Mouse (Mus musculus): Measurements from ENCODE around the gene Sim2. TPM values are rescaled to one million over a fixed set of nuclear protein-coding genes. Genes with fewer than 3 reads are reported as not detected.

Sim2 gene
- polyA plus RNA-seq, 1 experiment from 2014 or later = 1.7 TPM

DNA sequence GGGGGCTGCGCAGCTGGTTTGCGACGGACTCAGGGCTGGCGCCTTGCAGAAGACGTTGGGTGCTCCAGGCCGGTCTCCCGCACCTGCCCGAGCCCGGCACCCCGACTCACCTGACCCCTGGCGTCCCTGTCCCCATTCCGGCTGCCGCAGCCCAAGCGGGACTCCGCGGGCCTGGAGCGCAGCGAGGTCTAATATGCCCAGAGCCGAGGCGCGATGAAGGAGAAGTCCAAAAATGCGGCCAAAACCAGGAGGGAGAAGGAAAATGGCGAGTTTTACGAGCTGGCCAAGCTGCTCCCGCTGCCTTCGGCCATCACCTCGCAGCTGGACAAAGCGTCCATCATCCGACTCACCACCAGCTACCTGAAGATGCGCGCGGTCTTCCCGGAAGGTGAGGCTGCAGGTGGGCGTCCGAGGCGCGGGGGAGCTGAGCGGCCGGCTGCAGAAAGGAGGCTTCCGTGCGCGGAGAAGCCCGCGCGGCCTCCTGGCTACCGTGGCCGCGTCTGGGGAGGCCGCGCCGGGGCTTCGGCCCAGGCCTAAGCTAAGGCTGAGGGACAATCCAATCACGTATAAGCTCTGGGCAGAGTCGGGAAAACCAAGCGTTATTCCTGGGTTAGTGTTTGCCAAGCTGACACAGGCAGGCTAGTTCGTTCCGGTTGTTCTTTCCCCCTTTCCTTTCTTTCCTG is 1.0 kb downstream of the Sim2 start:
- under 1% methylated on average over 57 of the region's 57 CpGs for WGBS
- peaks cover 96% of the 10 kb centered on the region for H3K27me3 ChIP-seq (ENCODE audit: insufficient read depth, low read length)
- no peak overlapping the region for H3K27ac ChIP-seq (ENCODE audit: low read length)
- ATAC-seq (ENCODE audit: low FRiP score, low TSS enrichment) = peak; percentile 24; the same call in 1 of the 2 replicates
- peaks cover 18% of the 10 kb centered on the region for H3K4me1 ChIP-seq (ENCODE audit: insufficient read depth, low read length)
- no peaks in the 10 kb centered on the region for H3K36me3 ChIP-seq (ENCODE audit: insufficient read depth, low read length)
- H3K4me2 ChIP-seq (replicated peaks; ENCODE audit: low read depth, low read length) = peak overlapping the region; percentile 53
- no peaks in the 10 kb centered on the region for H3K9me3 ChIP-seq (ENCODE audit: low read length)
- H3K4me3 ChIP-seq (ENCODE audit: low read length) = peak overlapping the region; percentile 37
- 0 out of 2 replicates have a peak overlapping the region, but pooled peaks have one; percentile 40 for H3K9ac ChIP-seq (replicated peaks; ENCODE audit: low read length)

DNA sequence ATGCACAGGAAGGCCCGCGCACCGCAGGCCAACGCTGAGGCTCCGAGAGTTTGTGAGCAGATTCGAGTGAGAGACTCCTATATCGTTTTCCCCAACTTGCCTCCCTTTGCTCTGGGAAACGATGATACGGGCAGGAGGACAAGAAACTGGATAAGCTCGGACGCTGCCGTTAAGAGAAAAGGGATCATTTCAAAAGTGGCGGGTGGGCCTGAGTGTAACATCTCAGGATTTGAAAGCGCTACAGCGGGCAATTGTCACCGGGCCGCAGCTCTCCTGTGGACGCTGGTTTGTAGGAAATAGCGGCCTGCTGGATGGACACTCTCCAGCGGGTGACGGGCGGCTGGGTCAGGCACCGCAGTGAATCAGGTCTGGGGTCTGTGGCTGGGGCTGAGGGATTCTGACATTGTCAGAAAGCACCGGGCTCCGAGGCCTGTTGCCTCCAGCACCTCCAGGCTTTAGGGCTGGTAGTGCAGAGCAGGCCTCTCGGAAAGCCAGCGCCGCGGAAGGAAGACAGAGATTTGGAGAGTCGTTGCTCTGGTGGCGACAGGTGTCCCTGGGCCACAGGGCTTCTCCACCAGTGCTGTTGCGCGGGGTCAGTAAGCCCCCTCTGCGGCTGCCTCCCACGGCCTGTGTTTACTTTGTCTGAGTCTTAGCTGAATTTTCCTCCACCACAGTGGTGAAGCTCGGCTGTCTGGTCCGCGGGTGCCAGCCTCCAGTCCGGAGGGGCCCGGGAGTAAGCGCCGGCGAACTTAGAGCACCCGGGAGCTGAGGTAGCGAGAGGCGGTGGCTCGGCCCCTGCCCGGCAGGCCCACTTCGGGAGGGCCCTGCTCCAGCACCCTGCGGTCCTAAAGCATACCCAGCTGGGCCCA is 2.2 kb downstream of the Sim2 start:
- peak overlapping the region; percentile 20 for H3K4me3 ChIP-seq (ENCODE audit: low read length)
- no peaks in the 10 kb centered on the region for H3K36me3 ChIP-seq (ENCODE audit: insufficient read depth, low read length)
- ATAC-seq (ENCODE audit: low FRiP score, low TSS enrichment) = no peak
- H3K4me1 ChIP-seq (ENCODE audit: insufficient read depth, low read length) = peaks cover 18% of the 10 kb centered on the region
- no peak overlapping the region; the same call in 1 of the 2 replicates for H3K4me2 ChIP-seq (replicated peaks; ENCODE audit: low read depth, low read length)
- H3K9ac ChIP-seq (replicated peaks; ENCODE audit: low read length) = peak overlapping the region; percentile 23; the same call in 1 of the 2 replicates
- 2% methylated on average over 50 of the region's 50 CpGs for WGBS
- H3K27me3 ChIP-seq (ENCODE audit: insufficient read depth, low read length) = peaks cover 96% of the 10 kb centered on the region
- no peak overlapping the region for H3K27ac ChIP-seq (ENCODE audit: low read length)
- H3K9me3 ChIP-seq (ENCODE audit: low read length) = no peaks in the 10 kb centered on the region

DNA sequence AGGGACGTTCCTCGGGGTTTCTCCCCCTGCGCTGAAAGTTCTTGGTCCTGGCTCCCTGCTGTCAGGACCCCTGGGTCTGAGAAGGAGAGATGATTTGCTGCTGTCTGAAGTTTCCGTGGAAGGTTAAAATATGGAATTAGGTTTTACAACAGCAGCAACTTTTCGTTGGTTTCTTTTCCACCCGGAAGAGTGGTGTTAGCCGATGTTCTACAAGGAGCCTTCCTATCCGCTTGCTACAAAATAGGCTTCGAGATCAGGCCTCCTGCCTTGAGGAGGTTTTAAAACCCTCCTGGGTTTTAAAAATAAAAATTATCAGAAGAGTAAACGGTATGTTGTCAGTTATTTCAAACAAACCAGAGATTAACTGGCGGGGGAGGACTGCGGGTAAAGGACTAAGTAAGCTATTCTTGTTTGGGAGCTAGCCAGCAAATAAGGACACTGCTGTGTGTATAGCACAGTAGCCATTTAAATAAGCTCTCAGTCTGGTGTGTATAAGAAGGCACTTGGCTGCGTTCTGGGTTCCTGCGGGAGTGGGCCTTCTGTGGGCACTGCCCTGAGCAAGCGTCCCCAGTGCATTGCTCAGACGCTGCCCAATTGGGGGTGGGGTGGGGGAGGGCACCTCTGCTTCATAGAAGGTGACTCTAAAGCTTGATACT is 3.0 kb downstream of the Sim2 start:
- H3K4me2 ChIP-seq (replicated peaks; ENCODE audit: low read depth, low read length) = no peak overlapping the region; the same call in 1 of the 2 replicates
- WGBS = 5% methylated on average over 16 of the region's 16 CpGs
- H3K36me3 ChIP-seq (ENCODE audit: insufficient read depth, low read length) = no peaks in the 10 kb centered on the region
- no peak overlapping the region for H3K27ac ChIP-seq (ENCODE audit: low read length)
- H3K4me1 ChIP-seq (ENCODE audit: insufficient read depth, low read length) = peaks cover 18% of the 10 kb centered on the region
- no peaks in the 10 kb centered on the region for H3K9me3 ChIP-seq (ENCODE audit: low read length)
- H3K4me3 ChIP-seq (ENCODE audit: low read length) = peak overlapping the region; percentile 20
- H3K9ac ChIP-seq (replicated peaks; ENCODE audit: low read length) = no peak overlapping the region
- peaks cover 96% of the 10 kb centered on the region for H3K27me3 ChIP-seq (ENCODE audit: insufficient read depth, low read length)
- no peak for ATAC-seq (ENCODE audit: low FRiP score, low TSS enrichment)

DNA sequence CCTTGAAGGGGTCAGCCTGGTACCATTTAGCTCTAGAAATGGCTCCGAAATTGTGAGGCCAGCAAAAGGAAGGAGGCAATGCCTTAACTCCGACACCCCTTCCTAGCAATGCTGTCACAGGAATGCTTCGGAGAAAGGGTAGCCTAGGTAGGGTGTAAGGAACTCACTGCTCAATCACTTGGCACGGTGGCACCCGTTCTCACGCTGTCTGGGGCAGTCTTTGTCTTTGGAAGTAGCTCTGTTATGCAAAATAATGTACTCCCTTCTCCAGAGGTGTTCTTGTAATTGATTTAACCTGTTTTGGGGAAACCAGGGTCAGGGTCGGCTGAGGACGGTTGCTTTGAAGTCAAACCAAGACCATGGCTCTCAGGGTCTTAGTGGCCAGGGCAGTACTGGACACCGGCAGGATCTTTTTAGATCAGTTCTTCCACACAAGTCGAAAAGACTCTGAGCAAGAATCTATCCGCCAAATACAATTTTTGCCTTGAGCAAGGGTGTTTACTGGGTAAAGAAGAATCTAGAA is 3.6 kb downstream of the Sim2 start:
- peaks cover 96% of the 10 kb centered on the region for H3K27me3 ChIP-seq (ENCODE audit: insufficient read depth, low read length)
- no peak overlapping the region for H3K9ac ChIP-seq (replicated peaks; ENCODE audit: low read length)
- no peaks in the 10 kb centered on the region for H3K36me3 ChIP-seq (ENCODE audit: insufficient read depth, low read length)
- ATAC-seq (ENCODE audit: low FRiP score, low TSS enrichment) = no peak
- H3K9me3 ChIP-seq (ENCODE audit: low read length) = no peaks in the 10 kb centered on the region
- WGBS = 2% methylated on average over 11 of the region's 11 CpGs
- H3K4me1 ChIP-seq (ENCODE audit: insufficient read depth, low read length) = peaks cover 18% of the 10 kb centered on the region
- no peak overlapping the region for H3K27ac ChIP-seq (ENCODE audit: low read length)
- H3K4me2 ChIP-seq (replicated peaks; ENCODE audit: low read depth, low read length) = no peak overlapping the region
- H3K4me3 ChIP-seq (ENCODE audit: low read length) = peak overlapping the region; percentile 10

DNA sequence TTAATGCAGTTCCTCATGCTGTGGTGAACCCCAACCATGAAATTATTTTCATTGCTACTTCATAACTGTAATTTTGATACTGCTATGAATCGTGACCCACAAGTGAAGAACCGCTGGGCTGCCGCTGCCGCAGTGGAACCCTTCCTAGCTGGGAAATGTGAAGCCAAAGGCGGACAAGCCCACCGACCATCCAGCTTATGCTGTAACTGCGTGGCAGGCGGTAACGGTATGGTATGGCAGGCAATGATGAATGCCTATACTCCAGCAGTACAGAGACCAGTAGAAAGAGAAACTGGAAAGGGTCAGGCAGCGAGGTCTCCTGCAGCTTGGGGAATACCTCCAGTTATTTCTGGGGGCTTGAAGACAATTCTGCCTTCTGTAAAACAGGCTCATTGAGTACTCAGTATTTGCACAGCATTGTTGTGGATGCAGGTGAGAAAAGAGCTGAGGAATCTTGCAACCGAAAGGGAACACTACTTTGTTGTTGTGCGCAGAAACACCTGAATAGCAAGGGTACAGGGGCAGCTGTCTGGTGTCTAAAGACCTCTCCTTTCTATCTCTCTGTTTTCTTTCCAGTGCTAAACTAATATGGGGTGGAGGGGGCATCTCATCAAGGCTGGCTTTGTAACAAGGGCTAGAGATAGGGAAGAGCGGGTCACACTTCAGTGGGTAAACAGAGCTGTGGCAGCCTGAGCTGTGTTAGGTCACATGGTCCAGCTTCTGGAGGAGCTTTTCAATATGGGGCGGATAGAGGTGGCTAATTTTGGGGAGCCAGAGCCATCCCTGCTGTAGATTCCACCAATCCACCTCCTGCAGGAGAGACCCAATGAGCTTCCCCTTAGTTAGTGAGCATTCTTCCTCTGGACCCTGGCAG is 4.3 kb downstream of the Sim2 start:
- ATAC-seq (ENCODE audit: low FRiP score, low TSS enrichment) = no peak
- 6% methylated on average over 14 of the region's 14 CpGs for WGBS
- Histone ChIP-seq H3K36me3 (ENCODE audit: insufficient read depth, low read length) (no peaks in the 10 kb centered on the region), H3K4me2 (replicated peaks; ENCODE audit: low read depth, low read length) (no peak overlapping the region), H3K9me3 (ENCODE audit: low read length) (no peaks in the 10 kb centered on the region), H3K27ac (ENCODE audit: low read length) (no peak overlapping the region), H3K4me1 (ENCODE audit: insufficient read depth, low read length) (peaks cover 18% of the 10 kb centered on the region), H3K4me3 (ENCODE audit: low read length) (peak overlapping the region; percentile 10; the same call in 1 of the 2 replicates), H3K27me3 (ENCODE audit: insufficient read depth, low read length) (peaks cover 96% of the 10 kb centered on the region), H3K9ac (replicated peaks; ENCODE audit: low read length) (no peak overlapping the region)

DNA sequence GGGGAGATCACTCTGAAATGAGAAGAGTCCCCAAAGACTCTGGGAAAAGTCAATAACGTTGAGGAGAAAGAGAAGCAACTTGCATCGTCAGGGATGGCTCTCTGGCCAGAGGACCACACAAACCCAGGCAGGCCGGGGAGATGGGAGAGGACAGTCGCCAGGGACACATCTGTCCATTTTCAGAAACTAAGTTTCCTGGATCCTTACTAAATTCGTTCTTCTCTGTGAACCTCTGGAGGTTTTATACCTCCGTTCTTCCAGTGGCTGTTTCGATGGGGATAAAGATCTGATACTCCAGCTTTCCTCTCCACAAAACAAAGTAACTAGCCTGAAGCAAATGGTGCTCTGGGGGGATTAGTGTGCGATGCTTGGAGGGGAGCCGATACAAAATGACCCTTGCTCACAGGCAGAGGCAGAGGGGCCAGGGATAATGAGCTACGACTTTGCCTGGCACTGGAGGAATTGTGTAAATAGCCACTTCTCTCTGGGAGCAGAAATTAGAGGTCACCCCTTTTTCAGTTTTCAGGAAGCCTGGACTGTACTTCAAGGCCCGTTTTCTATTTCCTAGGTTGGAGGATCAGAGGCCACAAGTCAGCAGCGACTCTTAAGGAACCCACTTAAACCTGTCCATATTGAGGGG is 7.9 kb downstream of the Sim2 start:
- WGBS = 4% methylated on average over 12 of the region's 12 CpGs
- Histone ChIP-seq H3K36me3 (ENCODE audit: insufficient read depth, low read length) (no peaks in the 10 kb centered on the region), H3K9ac (replicated peaks; ENCODE audit: low read length) (no peak overlapping the region), H3K4me2 (replicated peaks; ENCODE audit: low read depth, low read length) (no peak overlapping the region), H3K9me3 (ENCODE audit: low read length) (no peaks in the 10 kb centered on the region), H3K27me3 (ENCODE audit: insufficient read depth, low read length) (peaks cover 93% of the 10 kb centered on the region), H3K4me1 (ENCODE audit: insufficient read depth, low read length) (0 out of 2 replicates have a peak, but pooled peaks cover under 1% of the 10 kb centered on the region), H3K4me3 (ENCODE audit: low read length) (no peak overlapping the region), H3K27ac (ENCODE audit: low read length) (no peak overlapping the region; the same call in 1 of the 2 replicates)
- ATAC-seq (ENCODE audit: low FRiP score, low TSS enrichment) = no peak

DNA sequence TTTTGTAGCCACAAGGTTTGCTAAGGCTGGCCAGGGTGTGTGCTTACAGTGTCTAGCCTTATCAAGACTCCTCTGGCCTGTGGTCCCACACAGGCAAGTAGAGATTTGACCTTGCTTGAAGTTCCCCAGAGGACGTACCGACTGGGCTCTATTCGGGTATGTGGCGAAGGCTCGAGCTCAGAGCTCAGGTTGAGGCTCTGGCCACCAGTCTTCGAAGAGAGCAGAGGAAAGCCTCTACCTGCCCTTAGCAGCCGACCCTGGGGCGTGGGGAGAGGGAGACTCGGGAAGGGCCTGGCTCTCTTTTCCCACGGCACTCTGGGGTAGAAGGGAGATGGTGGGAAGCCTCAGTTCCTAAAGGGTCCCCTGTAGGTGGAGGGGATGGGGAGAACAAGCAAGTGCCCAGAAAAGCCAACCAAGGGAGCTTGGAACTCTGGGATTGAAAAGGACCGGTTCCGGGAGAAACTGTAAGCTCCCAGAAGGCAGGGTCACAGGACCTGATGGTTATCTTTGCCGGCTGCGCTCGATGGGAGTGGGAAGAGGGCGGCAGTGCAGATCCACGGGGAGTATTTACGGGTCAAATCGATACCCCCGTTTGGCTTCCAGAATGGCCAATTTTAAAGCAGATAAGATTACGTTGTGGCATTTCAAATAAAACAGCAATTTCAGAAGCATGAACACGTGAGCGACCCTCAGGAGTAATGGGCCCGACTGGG is 8.6 kb downstream of the Sim2 start:
- Histone ChIP-seq H3K9me3 (ENCODE audit: low read length) (no peaks in the 10 kb centered on the region), H3K4me3 (ENCODE audit: low read length) (no peak overlapping the region), H3K27ac (ENCODE audit: low read length) (no peak overlapping the region; the same call in 1 of the 2 replicates), H3K36me3 (ENCODE audit: insufficient read depth, low read length) (no peaks in the 10 kb centered on the region), H3K9ac (replicated peaks; ENCODE audit: low read length) (no peak overlapping the region), H3K4me2 (replicated peaks; ENCODE audit: low read depth, low read length) (no peak overlapping the region), H3K27me3 (ENCODE audit: insufficient read depth, low read length) (peaks cover 93% of the 10 kb centered on the region), H3K4me1 (ENCODE audit: insufficient read depth, low read length) (0 out of 2 replicates have a peak, but pooled peaks cover 5% of the 10 kb centered on the region)
- WGBS = 2% methylated on average over 24 of the region's 24 CpGs
- no peak for ATAC-seq (ENCODE audit: low FRiP score, low TSS enrichment)
